Mouse (Mus musculus): ENCODE data around the gene Arf6. TPM values are rescaled to one million over a fixed set of nuclear protein-coding genes. Genes with fewer than 3 reads are reported as not detected.
"Not testable (repeated sequence)": the region's sequence is repeated elsewhere in the genome, so short reads cannot be mapped to it uniquely, and the experiment has no call there.

Gene Arf6
- polyA plus RNA-seq, 1 experiment from 2014 or later, result 27.8 TPM

DNA sequence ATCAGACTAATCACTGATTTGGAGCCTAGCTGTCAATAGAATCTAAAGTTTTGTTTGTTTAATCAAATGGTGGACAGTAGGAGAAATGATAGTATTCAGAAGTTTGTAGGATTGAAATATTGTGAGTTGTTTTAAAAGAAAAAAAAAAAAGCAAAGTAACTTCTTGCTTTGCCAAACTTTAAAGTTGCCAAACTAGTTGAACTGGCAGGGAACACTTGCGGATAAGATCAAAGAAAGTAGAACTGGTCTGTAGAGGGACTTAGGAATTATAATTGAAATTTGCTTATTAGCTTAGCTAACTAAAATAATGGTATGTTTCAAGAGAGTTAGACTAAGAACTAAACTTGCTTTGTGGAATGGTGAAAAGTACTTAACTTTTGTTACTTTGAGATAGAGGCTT lies 5.2 kb downstream of the Arf6 start:
- H3K4me3 ChIP-seq (replicated peaks), result no peak overlapping the region
- 98% methylated on average over 1 of the region's 1 CpGs for WGBS
- no peaks in the 10 kb centered on the region for H3K27me3 ChIP-seq
- H3K4me2 ChIP-seq (replicated peaks), result no peak overlapping the region
- no peak overlapping the region for H3K27ac ChIP-seq
- no peak overlapping the region for H3K9ac ChIP-seq (replicated peaks)
- peaks cover 3% of the 10 kb centered on the region; the same call in 1 of the 2 replicates for H3K36me3 ChIP-seq
- no peak for ATAC-seq
- H3K4me1 ChIP-seq (replicated peaks), result peaks cover 28% of the 10 kb centered on the region
- no peaks in the 10 kb centered on the region for H3K9me3 ChIP-seq

DNA sequence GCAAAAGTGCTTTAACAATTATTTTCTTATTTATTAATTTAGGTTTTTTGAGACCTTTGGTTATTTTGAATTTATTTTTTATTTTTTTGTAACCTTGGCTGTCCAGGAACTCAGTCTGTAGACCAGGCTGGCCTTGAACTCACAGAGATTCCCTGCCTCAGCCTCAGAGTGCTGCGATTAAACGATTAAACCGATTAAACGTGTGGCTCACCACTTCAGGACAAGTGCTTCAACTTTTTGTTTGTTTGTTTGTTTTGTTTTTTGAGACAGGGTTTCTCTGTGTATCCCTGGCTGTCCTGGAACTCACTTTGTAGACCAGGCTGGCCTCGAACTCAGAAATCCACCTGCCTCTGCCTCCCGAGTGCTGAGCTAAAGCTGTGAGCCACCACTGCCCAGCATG lies 5.7 kb downstream of the Arf6 start:
- H3K4me3 ChIP-seq (replicated peaks); H3K36me3 ChIP-seq; H3K9ac ChIP-seq (replicated peaks); H3K4me2 ChIP-seq (replicated peaks); ATAC-seq; H3K27me3 ChIP-seq; H3K27ac ChIP-seq; H3K9me3 ChIP-seq: not testable (repeated sequence)
- 96% methylated on average over 6 of the region's 6 CpGs for WGBS
- peaks cover 28% of the 10 kb centered on the region for H3K4me1 ChIP-seq (replicated peaks)

DNA sequence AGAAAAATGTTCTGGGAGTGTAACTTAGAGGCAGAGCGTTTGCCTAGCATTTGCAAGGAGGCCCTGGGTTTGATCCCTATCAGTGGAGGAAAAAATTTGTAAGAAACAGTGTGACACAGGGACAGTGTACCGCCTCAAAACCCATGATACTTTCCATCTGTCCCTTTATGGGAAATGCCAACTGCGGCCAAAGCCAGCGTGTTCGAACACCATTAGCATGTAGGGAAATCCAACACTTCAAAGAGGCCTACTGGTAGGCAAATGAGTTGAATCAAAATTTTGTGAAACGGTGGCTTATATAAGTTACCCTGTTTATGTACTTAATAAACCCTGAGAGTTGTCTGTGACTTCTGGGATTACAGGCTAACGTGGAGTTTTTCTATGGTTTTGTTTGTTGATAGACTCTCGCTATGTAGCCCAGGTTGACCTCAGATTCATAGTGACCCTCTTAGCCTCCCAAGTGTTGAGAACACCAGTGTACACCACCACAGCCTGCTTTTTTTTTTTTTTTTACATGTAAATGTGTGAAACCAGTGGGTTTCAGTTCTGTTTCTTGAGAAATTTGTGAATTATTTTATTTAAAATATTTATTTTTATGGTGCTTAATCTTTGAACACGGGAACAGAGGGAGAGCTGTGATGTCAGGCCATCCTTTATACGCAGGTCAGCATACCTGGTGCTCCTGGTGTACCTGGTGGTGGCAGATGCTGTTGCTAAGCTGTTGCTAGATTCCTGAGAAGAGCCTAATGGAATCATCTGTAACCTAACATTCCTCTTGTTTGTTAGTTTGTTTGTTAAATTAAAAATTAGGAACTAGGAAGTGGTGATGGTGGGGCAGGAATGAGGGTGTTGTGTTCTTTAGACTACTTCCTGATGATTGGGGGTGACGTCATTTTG lies 6.9 kb downstream of the Arf6 start:
- Histone ChIP-seq H3K36me3 (peaks cover 3% of the 10 kb centered on the region; the same call in 1 of the 2 replicates), H3K4me2 (replicated peaks) (no peak overlapping the region), H3K27me3 (no peaks in the 10 kb centered on the region), H3K9ac (replicated peaks) (no peak overlapping the region), H3K27ac (no peak overlapping the region), H3K4me3 (replicated peaks) (no peak overlapping the region), H3K9me3 (no peaks in the 10 kb centered on the region), H3K4me1 (replicated peaks) (peaks cover 18% of the 10 kb centered on the region)
- WGBS, result 92% methylated on average over 11 of the region's 11 CpGs
- ATAC-seq, result no peak

DNA sequence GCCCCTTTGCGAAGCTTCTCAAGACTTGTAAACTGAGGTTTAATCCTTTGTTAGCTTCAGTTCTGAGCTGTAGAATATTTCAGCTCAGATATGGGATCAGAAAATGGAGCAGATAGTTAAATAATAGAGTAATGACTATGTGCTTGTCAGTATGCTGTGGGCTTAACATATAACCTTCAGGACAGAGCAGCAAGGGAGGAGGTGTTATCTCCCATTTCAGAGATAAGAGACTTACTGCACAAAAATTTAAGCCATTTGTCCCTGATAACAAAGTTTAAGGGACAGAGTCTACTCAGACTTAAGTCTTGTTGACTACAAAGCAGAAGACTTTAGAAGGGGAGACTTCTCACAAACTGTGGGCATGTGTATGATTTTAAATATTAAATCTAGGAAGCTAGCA lies 10.9 kb downstream of the Arf6 start:
- H3K27me3 ChIP-seq, result no peaks in the 10 kb centered on the region
- 98% methylated on average over 1 of the region's 1 CpGs for WGBS
- H3K9me3 ChIP-seq, result no peaks in the 10 kb centered on the region
- H3K9ac ChIP-seq (replicated peaks), result no peak overlapping the region
- no peak overlapping the region for H3K4me2 ChIP-seq (replicated peaks)
- peaks cover 3% of the 10 kb centered on the region; the same call in 1 of the 2 replicates for H3K36me3 ChIP-seq
- H3K4me3 ChIP-seq (replicated peaks), result no peak overlapping the region
- no peak for ATAC-seq
- no peaks in the 10 kb centered on the region for H3K4me1 ChIP-seq (replicated peaks)
- H3K27ac ChIP-seq, result no peak overlapping the region

DNA sequence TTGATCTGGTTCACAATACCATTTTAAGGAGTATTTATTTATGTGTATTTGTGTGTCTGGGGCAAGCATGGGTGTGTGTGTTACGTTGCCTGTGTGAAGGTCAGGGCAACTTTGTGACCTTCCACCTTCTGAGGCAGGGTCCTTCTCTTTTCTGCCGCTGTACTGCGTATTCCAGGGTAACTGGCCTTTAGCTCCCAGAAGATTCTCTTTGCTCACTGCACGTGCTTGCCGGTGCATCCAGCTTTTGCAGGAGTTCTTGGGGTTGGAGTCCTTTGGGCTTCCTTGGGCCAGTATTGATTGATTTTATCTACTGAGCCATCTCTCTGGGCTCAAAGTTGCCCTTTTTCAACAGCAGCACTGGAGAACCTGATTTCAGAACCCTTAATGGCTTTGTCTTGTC lies 12.7 kb downstream of the Arf6 start:
- 93% methylated on average over 5 of the region's 5 CpGs for WGBS
- H3K27ac ChIP-seq, result no peak overlapping the region
- no peaks in the 10 kb centered on the region for H3K4me1 ChIP-seq (replicated peaks)
- H3K9ac ChIP-seq (replicated peaks), result no peak overlapping the region
- H3K36me3 ChIP-seq, result no peaks in the 10 kb centered on the region
- no peak for ATAC-seq
- no peaks in the 10 kb centered on the region for H3K9me3 ChIP-seq
- no peak overlapping the region for H3K4me2 ChIP-seq (replicated peaks)
- H3K27me3 ChIP-seq, result no peaks in the 10 kb centered on the region
- H3K4me3 ChIP-seq (replicated peaks), result no peak overlapping the region

DNA sequence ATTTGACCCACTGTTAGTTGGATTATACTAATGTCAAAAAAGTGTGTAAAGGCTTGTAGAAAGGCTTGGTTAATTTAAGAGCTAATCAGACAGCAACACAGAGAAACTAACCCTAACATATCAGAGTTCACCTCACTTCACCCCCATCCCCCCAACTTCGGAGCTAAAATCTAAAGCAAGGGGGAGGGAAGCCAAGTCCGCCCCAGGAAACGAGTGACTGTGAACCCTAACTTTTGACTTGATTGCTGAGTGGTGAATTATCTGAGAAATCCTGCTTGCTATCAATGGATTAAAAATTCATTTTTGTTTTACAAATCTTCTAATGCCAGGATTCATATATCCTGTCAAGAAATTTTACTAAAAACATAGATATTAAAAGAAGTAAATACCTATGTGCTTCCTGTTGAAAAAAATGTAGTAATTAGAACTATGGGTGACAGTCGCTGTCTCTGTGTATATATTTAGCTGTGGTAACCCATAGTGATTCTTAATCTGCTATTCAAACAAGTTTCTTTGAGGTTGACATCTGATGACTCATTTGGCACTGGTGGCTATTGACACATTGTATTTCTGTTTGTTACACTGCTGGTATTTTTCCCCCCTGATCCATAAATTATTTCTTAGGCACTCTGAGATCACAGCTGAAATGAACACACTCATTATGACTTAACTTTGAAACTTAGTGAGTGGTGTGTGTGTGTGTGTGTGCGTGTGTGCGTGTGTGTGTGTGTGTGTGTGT lies 13.8 kb downstream of the Arf6 start:
- H3K27me3 ChIP-seq, result no peaks in the 10 kb centered on the region
- 67% methylated on average over 6 of the region's 6 CpGs for WGBS

DNA sequence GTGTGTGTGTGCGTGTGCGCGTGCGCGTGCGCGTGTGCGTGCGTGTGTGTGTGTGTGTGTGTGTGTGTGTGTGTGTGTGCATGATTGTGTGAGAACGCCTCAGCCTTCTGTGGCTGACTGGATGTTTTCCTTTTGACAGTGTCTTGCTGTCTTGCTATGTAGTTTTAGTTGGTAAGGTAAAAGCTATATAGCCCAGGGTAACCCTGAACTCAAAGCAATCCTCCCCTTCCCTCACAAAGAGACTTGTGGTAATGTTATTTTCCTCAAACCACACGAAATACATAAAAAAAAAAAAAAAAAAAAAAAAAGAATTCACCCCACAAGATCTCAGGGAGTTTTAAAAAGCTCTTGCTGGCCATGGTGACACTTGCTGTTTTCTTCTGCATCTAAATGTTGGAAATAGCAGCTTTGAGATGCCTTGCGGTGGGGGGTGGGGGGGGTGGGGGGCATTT lies 14.4 kb downstream of the Arf6 start:
- H3K9me3 ChIP-seq; H3K27ac ChIP-seq; H3K27me3 ChIP-seq; H3K4me3 ChIP-seq (replicated peaks); ATAC-seq; H3K9ac ChIP-seq (replicated peaks); H3K36me3 ChIP-seq; H3K4me2 ChIP-seq (replicated peaks); H3K4me1 ChIP-seq (replicated peaks): not testable (repeated sequence)
- 86% methylated on average over 11 of the region's 12 CpGs for WGBS

More for the DNA sequence above, 13.8 kb downstream of the Arf6 start:
- Histone ChIP-seq H3K9me3 (no peaks in the 10 kb centered on the region), H3K36me3 (no peaks in the 10 kb centered on the region), H3K4me2 (replicated peaks) (no peak overlapping the region), H3K9ac (replicated peaks) (no peak overlapping the region), H3K4me1 (replicated peaks) (no peaks in the 10 kb centered on the region), H3K27ac (no peak overlapping the region), H3K4me3 (replicated peaks) (no peak overlapping the region)
- ATAC-seq, result no peak

DNA sequence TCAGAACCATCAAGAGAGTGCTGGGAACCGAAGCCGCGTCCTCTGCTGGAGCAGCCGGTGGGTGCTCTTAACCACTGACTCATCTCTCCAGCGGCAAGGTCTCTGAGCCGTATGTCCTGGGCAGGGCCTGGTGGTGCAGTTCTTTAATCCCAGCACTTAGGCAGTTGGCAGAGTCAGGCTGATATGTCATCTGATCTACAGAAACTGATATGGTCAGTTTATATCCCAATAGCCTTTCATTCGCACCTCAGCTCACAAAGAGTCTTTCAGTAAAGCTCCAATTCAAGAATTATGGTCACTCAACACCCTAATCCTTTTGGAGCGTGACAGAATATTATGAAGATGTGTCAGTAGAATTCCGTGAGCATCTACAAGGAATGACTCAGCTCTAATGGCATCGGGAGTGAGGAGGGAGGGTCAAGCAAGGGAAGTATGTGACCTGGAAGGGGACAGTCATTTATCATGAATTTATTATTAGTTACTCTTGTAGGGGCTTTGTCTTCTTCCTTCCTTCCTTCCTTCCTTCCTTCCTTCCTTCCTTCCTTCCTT lies 16.4 kb downstream of the Arf6 start:
- H3K9ac ChIP-seq (replicated peaks), result no peak overlapping the region
- H3K4me3 ChIP-seq (replicated peaks), result no peak overlapping the region
- no peak for ATAC-seq
- no peaks in the 10 kb centered on the region for H3K9me3 ChIP-seq
- H3K4me2 ChIP-seq (replicated peaks), result no peak overlapping the region
- no peak overlapping the region for H3K27ac ChIP-seq
- no peaks in the 10 kb centered on the region for H3K36me3 ChIP-seq
- WGBS, result 88% methylated on average over 10 of the region's 10 CpGs
- no peaks in the 10 kb centered on the region for H3K27me3 ChIP-seq
- H3K4me1 ChIP-seq (replicated peaks), result no peaks in the 10 kb centered on the region

DNA sequence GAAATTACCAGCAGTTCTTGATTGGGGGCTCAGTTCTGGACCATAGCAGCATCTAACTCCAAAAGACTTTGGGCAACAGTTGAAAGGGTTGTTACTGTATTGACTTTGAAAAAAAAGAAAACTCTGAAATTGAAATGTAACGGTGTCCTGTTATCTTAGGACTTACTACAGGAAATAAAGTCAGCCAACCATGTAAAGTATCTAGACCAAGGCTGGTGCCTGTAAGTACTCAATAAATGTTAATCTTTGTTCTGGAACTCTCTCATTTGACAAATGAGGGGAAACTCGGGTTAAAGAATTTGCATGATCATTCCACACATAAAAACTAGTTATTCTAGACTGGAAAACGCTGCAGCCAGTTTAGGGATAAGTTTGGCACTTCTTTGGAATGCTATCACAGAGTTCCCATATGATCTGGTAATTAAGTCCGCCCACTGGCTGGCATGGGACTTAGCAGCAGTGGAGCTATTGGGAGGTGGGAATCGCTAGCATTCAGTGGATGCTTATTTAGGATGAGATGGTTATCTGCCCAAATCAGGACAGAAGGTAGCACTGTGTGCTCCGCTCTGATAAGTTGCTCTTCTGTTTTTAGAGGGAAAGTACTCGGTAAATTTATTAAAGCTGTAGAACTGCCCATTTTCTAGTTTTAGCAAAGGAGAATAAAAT lies 17.5 kb downstream of the Arf6 start:
- H3K4me2 ChIP-seq (replicated peaks), result no peak overlapping the region
- H3K27ac ChIP-seq, result no peak overlapping the region
- no peak overlapping the region for H3K4me3 ChIP-seq (replicated peaks)
- no peaks in the 10 kb centered on the region for H3K27me3 ChIP-seq
- no peaks in the 10 kb centered on the region for H3K9me3 ChIP-seq
- ATAC-seq, result no peak
- H3K4me1 ChIP-seq (replicated peaks), result no peaks in the 10 kb centered on the region
- H3K9ac ChIP-seq (replicated peaks), result no peak overlapping the region
- WGBS, result 70% methylated on average over 7 of the region's 7 CpGs
- H3K36me3 ChIP-seq, result no peaks in the 10 kb centered on the region

DNA sequence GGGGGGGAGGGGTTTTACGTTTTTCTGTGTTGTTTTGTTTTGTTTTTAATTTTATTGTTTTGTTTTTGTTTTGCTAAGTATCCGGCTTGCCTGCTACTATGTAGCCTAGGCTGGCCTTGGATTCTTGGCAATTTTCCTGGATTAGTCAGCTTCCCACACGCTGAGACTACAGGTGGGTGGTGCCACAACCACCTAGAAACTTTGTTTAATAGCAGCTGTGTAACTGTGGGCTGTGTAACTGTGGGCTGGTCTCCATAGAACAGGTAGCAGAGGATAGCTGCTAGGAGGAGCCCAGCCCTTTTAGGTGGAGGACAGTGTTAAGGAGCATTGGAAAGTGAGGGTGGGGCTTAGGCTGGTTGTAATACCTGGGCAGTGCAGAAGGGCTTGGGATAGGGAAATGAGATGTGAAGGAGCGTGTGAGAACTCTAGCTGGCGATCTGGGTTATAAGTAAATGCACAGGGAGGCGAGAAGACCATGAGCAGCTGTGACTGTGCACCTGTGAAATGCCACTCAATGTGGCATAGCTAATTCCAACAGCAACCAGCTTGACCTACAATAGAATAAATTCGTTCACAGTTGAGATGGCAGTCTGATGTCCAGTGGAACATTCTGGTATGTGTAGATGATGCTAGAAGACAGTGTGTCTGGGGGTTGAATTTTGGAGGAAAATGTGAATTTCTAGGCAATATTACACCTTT lies 18.2 kb downstream of the Arf6 start:
- H3K9ac ChIP-seq (replicated peaks), result no peak overlapping the region
- ATAC-seq, result no peak
- no peak overlapping the region for H3K4me3 ChIP-seq (replicated peaks)
- H3K27ac ChIP-seq, result no peak overlapping the region
- no peaks in the 10 kb centered on the region for H3K36me3 ChIP-seq
- H3K27me3 ChIP-seq, result no peaks in the 10 kb centered on the region
- WGBS, result 84% methylated on average over 7 of the region's 7 CpGs
- H3K4me2 ChIP-seq (replicated peaks), result no peak overlapping the region
- H3K9me3 ChIP-seq, result no peaks in the 10 kb centered on the region
- H3K4me1 ChIP-seq (replicated peaks), result no peaks in the 10 kb centered on the region

DNA sequence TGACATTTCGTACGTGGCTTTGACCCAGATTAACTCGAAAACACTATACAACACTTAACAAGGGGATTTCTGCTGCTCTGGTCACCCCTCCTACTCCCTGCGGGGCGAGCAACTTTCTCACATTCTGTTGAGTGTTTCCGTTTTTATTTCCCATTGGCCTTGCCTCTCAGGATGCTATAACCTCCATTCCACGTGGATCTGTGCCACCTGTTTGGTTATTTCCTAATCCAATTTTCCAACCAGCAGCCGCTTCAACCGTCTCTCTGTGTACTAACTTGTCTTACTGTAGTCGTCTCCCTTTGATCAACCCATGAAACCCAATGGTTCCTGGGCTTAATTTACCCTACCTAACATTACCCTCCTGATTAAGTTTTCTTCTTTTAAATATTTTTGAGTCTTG lies 21.1 kb downstream of the Arf6 start:
- WGBS, result 81% methylated on average over 10 of the region's 10 CpGs

More for the DNA sequence above, 21.1 kb downstream of the Arf6 start:
- Histone ChIP-seq H3K9me3 (no peaks in the 10 kb centered on the region), H3K27me3 (no peaks in the 10 kb centered on the region), H3K27ac (no peak overlapping the region), H3K4me2 (replicated peaks) (no peak overlapping the region), H3K36me3 (no peaks in the 10 kb centered on the region), H3K4me1 (replicated peaks) (no peaks in the 10 kb centered on the region), H3K4me3 (replicated peaks) (no peak overlapping the region), H3K9ac (replicated peaks) (no peak overlapping the region)
- ATAC-seq, result no peak
